Mouse (Mus musculus) heart, adult 2 months (tissue): Measurements from ENCODE around the gene Ring1. TPM values are rescaled to one million over a fixed set of nuclear protein-coding genes. Genes with fewer than 3 reads are reported as not detected.

Experiments used
- DNase-seq, 2 experiments: peaks; one replicate each; pipeline ENCODE4 v3.0.0; 2021
- H3K27ac ChIP-seq: fragments of 200-600 bp; 2 replicates; pipeline ENCODE4 v1.8.1; 2022
- H3K27me3 ChIP-seq: fragments of 200-500 bp; 2 replicates; pipeline ENCODE4 v1.6.1; 2012; ENCODE audit warnings: mild to moderate bottlenecking, low read length, inconsistent platforms, mixed read lengths; ENCODE audit not compliant: control insufficient read depth, insufficient read depth
- H3K36me3 ChIP-seq: fragments of 200-500 bp; 2 replicates; pipeline ENCODE4 v1.6.1; 2012; ENCODE audit warnings: low read length, inconsistent platforms; ENCODE audit not compliant: control insufficient read depth, insufficient read depth
- H3K4me1 ChIP-seq: fragments of 200-500 bp; 2 replicates; pipeline ENCODE4 v1.6.1; 2011; ENCODE audit warnings: low read length; ENCODE audit not compliant: control insufficient read depth, insufficient read depth
- H3K4me3 ChIP-seq: fragments of 200-600 bp; 2 replicates; pipeline ENCODE4 v1.8.1; 2022
- H3K79me2 ChIP-seq: fragments of 200-500 bp; replicated peaks from 2 replicates; pipeline ENCODE4 v1.6.1; 2012; ENCODE audit warnings: mild to moderate bottlenecking, inconsistent platforms, low read length, moderate library complexity, mixed read lengths; ENCODE audit not compliant: control insufficient read depth, insufficient read depth
- H3K9ac ChIP-seq: fragments of 200-500 bp; 2 replicates; pipeline ENCODE4 v1.6.1; 2012; ENCODE audit warnings: low read depth, mild to moderate bottlenecking, control low read depth, inconsistent platforms, low read length, mixed read lengths
- CTCF ChIP-seq: fragments of 200-600 bp; IDR thresholded peaks from 2 replicates; pipeline ENCODE4 v1.8.1; 2022; ENCODE audit warnings: antibody characterized with exemption, mild to moderate bottlenecking, moderate library complexity
- EP300 ChIP-seq: fragments of 200-500 bp; IDR thresholded peaks from 2 replicates; pipeline ENCODE4 v1.6.1; 2011; ENCODE audit warnings: low read depth, low read length, control low read depth; ENCODE audit not compliant: insufficient read depth
- POLR2A ChIP-seq: fragments of 200-500 bp; IDR thresholded peaks from 2 replicates; pipeline ENCODE4 v1.6.1; 2011; ENCODE audit warnings: mild to moderate bottlenecking, low read depth, low read length, control low read depth; ENCODE audit not compliant: insufficient read depth
- WGBS: fragments of 180-500 bp; shearing (Covaris S2); methylation state at CpG from one replicate; pipeline ENCODE4 v1.1.7; 2018; 5-methylcytosine and 5-hydroxymethylcytosine counted together
- intact Hi-C: fragments of 180-260 bp; cut with DNase I; formaldehyde crosslinking; loops from one replicate; pipeline ENCODE4 v1.15.1; 2025
- long read RNA-seq: library from polyadenylated mRNA; stranded (forward); transcript quantifications from one replicate; pipeline ENCODE4 v2.0.0, GENCODE M21; 2021
- polyA plus RNA-seq: library from polyadenylated mRNA; depleted of rRNA; stranded (reverse); fragments of >200 nt; gene quantifications from 2 replicates; pipeline ENCODE4 v1.2.3, GENCODE M21; 2012; rRNA removed
- total RNA-seq, 2 experiments: library from RNA; stranded (reverse); gene quantifications; 2 replicates each; pipeline ENCODE4 v1.2.3; 2021

Ring1 gene
- 10 to 100 TPM; 13.0 to 13.1 TPM for total RNA-seq
- polyA plus RNA-seq, result 18.6 and 20.8 TPM in 2 replicates
- long read RNA-seq, transcript Ring1-201 (7 exons, 2,034 nt), result major isoform, 5 of 18 reads
- long read RNA-seq, partial matches to known transcripts, result 7 of 18 reads
- long read RNA-seq, other reads (novel, unspliced or antisense), result 6 of 18 reads

- peak; percentile 92 to 93 for DNase-seq
- TF ChIP-seq EP300, result no peak
- TF ChIP-seq POLR2A, result peak; percentile 87
- no peak for TF ChIP-seq CTCF
- Histone ChIP-seq H3K4me1 (peaks cover 5% of the 10 kb centered on the region), H3K79me2 (no peaks in the 10 kb centered on the region), H3K4me3 (peak within 1 kb of the TSS; percentile 78), H3K36me3 (no peaks in the 10 kb centered on the region), H3K27ac (peak within 1 kb of the TSS; percentile 98), H3K9ac (peak within 1 kb of the TSS; percentile 98), H3K27me3 (no peaks in the 10 kb centered on the region)
- intact Hi-C loops, result no loop called here
- WGBS, result under 1% methylated on average over 57 of the region's 58 CpGs
Observed at GRCm38 (mm10) chr17:34024317-34024821, at the start of gene Ring1. Gene Ring1 (minus strand): TSS chr17:34024680.

GRCm38 (mm10) chr17:34072091-34072490, 47.6 kb upstream of the Ring1 start:
- no peaks in the 10 kb centered on the region; the same call in 1 of the 2 replicates for H3K27me3 ChIP-seq
- H3K36me3 ChIP-seq, result no peaks in the 10 kb centered on the region
- no peak overlapping the region for H3K4me3 ChIP-seq
- 65% methylated on average over 5 of the region's 5 CpGs for WGBS
- no peaks in the 10 kb centered on the region for H3K79me2 ChIP-seq
- TF ChIP-seq EP300 (no peak), POLR2A (no peak), CTCF (no peak)
- H3K4me1 ChIP-seq, result no peaks in the 10 kb centered on the region
- H3K9ac ChIP-seq, result no peak overlapping the region
- intact Hi-C loops, result loop anchor here (10.0 kb wide), 1 partner anchor 163 kb away; the partner anchor contains the start of gene H2-Ob
- H3K27ac ChIP-seq, result no peak overlapping the region
- DNase-seq, result no peak

DNA sequence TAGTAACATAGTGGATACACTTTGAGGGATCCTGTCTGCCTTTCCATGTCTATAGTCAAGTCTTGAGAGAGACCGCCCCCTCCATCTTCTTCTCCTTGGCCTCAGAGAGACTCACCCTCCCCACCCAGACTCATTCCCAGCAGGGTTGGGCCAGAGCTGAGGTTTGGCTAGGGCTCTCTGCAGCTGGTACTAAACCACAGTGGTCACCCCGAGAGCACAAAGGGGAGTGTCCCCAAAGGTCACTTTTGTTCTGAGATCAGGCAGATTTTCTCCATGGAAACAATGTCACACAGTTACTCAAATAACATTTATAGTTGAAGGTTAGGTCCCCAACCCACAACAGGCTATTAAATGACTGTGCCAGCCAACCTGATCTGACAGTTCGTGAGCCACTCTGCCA, 44.4 kb upstream of the Ring1 start:
- H3K27me3 ChIP-seq, result no peaks in the 10 kb centered on the region
- intact Hi-C loops, result no loop called here
- H3K4me1 ChIP-seq, result no peaks in the 10 kb centered on the region
- no peak overlapping the region for H3K27ac ChIP-seq
- 49% methylated on average over 3 of the region's 3 CpGs for WGBS
- TF ChIP-seq POLR2A (no peak), EP300 (no peak), CTCF (no peak)
- H3K79me2 ChIP-seq, result no peaks in the 10 kb centered on the region
- no peak overlapping the region for H3K9ac ChIP-seq
- H3K4me3 ChIP-seq, result no peak overlapping the region
- H3K36me3 ChIP-seq, result no peaks in the 10 kb centered on the region
- no peak for DNase-seq

- DNase-seq, result no peak
- Histone ChIP-seq H3K36me3 (no peaks in the 10 kb centered on the region), H3K27ac (no peak overlapping the region), H3K79me2 (no peaks in the 10 kb centered on the region), H3K4me3 (no peak overlapping the region), H3K27me3 (no peaks in the 10 kb centered on the region), H3K4me1 (no peaks in the 10 kb centered on the region), H3K9ac (no peak overlapping the region)
- intact Hi-C loops, result no loop called here
- TF ChIP-seq EP300 (no peak), CTCF (no peak), POLR2A (no peak)
- 58% methylated on average over 7 of the region's 7 CpGs for WGBS
Observed at GRCm38 (mm10) chr17:34057224-34057623, 32.7 kb upstream of the Ring1 start.

- H3K4me3 ChIP-seq, result no peak overlapping the region
- intact Hi-C loops, result no loop called here
- H3K4me1 ChIP-seq, result no peaks in the 10 kb centered on the region
- no peaks in the 10 kb centered on the region for H3K36me3 ChIP-seq
- WGBS, result 81% methylated on average over 5 of the region's 5 CpGs
- H3K9ac ChIP-seq, result no peak overlapping the region
- no peak for DNase-seq
- TF ChIP-seq POLR2A (no peak), CTCF (no peak), EP300 (no peak)
- H3K27me3 ChIP-seq, result no peaks in the 10 kb centered on the region
- H3K79me2 ChIP-seq, result no peaks in the 10 kb centered on the region
- H3K27ac ChIP-seq, result no peak overlapping the region
Observed at GRCm38 (mm10) chr17:34047404-34048050, 23.0 kb upstream of the Ring1 start.

GRCm38 (mm10) chr17:34045941-34046340, 21.5 kb upstream of the Ring1 start:
- no peak overlapping the region for H3K27ac ChIP-seq
- no peaks in the 10 kb centered on the region for H3K36me3 ChIP-seq
- 82% methylated on average over 14 of the region's 14 CpGs for WGBS
- no peak for DNase-seq
- H3K4me1 ChIP-seq, result no peaks in the 10 kb centered on the region
- intact Hi-C loops, result no loop called here
- H3K79me2 ChIP-seq, result no peaks in the 10 kb centered on the region
- no peak overlapping the region for H3K9ac ChIP-seq
- no peaks in the 10 kb centered on the region for H3K27me3 ChIP-seq
- TF ChIP-seq CTCF, result no peak
- TF ChIP-seq EP300, result no peak
- TF ChIP-seq POLR2A, result no peak
- H3K4me3 ChIP-seq, result no peak overlapping the region
